Mouse (Mus musculus) c-Kit-negative CD71-positive TER-119-positive erythroid progenitor cells, embryonic 14.5 days (primary cell): ENCODE data around the gene Snx10.

Experiments used
- DNase-seq: peaks from one replicate; pipeline ENCODE4 v3.0.0-alpha.2; 2013; ENCODE audit warnings: low read depth, low spot score

Snx10 gene

DNA sequence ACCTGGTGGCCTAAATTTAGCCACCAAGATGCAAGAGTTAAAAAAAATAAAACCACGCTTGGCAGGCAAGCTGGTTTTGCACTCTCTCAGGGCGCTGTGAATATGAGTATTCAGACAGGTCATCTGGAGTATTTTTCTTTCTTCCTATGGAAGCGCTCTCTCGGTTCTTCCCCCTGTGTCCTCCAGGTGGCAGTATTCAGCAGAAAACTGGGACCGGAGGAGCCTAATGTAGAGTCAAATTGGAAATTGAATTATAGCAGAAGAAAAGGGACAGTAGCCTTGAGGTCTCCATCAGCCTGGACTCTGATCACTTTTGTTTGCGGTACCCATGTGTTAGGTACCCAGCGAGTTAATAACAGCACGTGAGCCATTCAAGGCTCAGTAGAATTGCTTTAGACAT, 62.3 kb downstream of the Snx10 start:
- no peak for DNase-seq

GRCm38 (mm10) chr6:51587266-51587665, 63.6 kb downstream of the Snx10 start:
- DNase-seq = no peak

DNA sequence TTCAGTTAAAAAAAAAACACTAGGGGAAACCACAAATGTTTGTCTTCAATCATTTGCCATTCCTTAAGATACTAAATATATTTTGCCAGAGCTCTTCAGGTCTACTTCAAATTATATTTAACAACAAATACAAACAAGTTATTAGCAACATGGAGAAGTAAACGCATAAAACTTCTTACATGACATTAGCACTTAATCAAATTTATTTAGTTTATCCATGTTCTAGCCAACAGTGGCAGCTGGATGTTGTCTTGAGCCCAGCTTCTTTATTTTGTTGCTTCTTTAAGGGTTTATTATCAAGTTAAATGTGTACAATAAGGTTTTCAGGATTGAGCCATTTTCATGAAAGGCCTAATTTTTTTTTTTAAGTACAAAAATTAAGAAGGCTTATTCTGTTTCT, 67.6 kb downstream of the Snx10 start:
- DNase-seq = no peak

- DNase-seq = no peak
Observed at GRCm38 (mm10) chr6:51591844-51592243, 68.1 kb downstream of the Snx10 start.

DNA sequence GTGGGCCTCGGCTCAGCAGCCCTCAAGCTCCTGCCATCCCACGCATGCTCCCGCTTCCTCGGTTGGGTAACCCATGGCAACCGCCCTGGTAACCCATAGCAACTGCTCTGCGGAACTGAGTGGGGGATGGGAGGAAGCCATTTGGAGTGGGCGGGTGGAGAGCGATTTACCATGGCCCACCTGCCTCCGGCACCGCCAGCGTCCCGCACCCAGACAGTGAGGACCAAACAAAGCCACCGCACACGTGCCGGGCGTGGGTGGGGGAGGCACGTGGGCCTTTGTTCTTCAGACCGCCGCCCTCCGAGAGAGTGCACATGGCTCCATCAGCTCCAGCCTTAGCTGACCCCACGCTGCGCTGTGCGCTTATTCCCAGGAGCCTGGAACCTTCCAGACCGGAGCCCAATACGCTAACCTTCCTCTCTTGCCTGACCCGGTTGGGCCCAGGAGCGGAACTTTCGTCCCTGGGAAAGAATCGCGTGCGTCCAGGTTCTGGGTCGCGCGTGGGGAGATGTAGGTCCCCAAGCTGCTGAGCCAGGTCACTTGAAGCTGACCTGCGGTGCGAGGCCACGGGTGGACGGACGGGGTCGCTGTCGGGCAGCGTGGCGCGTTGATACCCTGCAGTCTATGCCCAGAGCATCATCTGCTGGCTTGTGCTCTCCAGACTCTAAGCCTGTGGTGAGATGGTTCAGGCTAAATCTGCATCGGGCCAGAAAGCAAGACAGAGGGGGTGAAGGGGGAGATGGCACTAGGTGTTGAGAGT, 68.8 kb downstream of the Snx10 start:
- no peak for DNase-seq

GRCm38 (mm10) chr6:51593446-51594035, 69.8 kb downstream of the Snx10 start:
- no peak for DNase-seq

DNA sequence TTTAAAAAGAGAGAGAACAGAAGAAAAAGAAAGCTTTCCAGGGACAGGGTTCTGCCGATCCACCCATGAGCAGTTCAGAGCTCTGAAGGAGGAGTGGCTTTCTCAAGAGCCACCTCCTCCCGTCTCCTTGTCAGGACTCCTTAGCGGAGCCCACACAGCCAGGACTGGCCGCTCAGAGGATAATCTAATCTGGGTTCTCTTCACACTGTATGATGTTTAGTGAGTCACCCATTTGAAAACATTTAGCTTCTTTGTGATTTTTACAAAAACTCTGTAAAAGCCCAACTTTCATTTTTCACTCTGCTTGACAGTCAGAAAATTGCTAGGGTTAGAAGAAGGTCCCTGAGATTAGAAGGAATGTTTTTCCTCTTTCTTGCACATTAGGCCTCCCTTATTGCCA, 70.8 kb downstream of the Snx10 start:
- DNase-seq = no peak

DNA sequence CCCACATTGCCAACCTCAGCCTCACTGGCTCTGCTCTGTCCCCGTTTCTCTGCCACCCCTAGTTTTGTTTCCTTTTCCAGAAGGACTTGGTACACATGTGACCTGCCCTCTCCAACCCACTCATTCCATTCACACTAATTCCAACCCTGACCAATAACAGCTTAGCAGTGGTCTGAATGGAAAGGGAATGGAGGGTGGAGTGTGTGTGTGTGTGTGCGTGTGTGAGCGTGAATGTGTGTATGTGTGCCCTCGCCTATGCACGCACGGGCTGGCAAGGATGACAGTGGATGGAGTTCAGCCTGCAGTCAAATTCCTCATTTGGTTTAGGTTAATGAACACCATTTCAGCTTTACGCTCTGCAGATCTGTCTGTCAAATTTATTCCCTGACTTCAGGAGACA, 74.4 kb downstream of the Snx10 start:
- DNase-seq = no peak

DNA sequence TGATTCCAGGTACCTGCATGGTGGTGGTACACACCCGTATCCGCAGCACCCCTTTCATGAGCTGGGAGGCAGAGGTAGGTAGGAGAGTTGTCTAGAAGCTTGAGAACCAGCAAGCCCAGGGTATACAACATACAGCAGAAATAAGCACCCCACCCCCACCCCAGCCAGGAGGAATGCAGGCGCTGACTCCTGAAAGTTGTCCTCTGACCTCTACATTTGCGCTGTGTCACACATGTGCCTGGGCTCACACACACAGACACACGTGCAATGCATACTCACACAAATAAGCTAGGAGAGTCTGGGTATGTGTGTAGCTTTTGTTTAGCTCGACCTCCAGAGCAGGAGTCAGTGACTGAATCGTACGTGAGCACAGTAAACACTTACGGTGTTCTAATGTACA, 76.7 kb downstream of the Snx10 start:
- DNase-seq = no peak

- DNase-seq = no peak
Observed at GRCm38 (mm10) chr6:51602341-51602740, 78.6 kb downstream of the Snx10 start.

- no peak for DNase-seq
Observed at GRCm38 (mm10) chr6:51603691-51604090, 80.0 kb downstream of the Snx10 start.

GRCm38 (mm10) chr6:51606245-51606644, 82.5 kb downstream of the Snx10 start:
- no peak for DNase-seq

DNA sequence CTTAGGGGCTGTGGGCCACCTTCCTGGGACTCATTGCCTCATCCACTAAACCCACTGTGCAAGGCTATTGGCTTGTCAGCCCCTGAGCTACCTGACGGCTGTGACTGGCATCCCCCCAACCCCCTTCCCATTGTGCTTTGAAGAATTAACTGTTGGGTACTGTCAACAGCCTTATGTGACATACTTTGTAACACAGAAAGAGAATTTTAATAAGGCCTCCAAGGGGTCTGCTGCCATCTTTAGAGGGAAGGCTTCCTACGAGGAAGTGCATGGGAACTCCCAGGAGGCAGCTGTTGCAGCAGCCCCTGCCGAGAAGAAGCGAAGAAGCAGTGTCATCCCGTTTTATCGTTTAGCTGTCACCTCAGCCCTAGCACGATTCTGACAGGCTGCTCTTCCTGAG, 83.1 kb downstream of the Snx10 start:
- no peak for DNase-seq

DNA sequence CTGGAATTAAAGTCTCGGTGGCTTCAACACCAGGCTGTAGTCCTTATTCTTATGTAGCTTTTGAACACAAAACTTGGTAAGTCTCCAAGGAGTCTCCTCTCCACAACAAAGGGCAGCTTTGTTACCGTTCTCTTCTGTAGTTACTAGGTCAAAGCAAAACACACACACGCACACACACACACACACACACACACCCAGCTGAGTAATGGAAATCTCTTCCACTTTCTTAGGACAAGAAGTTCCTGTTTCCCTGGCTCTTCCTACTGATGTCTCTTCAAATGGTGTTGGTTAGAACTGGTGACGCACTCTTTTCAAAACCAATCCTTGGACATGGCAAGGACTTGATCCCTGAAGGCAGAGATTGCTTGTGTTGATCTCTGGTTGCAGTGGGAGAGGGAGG, 87.9 kb downstream of the Snx10 start:
- no peak for DNase-seq

DNA sequence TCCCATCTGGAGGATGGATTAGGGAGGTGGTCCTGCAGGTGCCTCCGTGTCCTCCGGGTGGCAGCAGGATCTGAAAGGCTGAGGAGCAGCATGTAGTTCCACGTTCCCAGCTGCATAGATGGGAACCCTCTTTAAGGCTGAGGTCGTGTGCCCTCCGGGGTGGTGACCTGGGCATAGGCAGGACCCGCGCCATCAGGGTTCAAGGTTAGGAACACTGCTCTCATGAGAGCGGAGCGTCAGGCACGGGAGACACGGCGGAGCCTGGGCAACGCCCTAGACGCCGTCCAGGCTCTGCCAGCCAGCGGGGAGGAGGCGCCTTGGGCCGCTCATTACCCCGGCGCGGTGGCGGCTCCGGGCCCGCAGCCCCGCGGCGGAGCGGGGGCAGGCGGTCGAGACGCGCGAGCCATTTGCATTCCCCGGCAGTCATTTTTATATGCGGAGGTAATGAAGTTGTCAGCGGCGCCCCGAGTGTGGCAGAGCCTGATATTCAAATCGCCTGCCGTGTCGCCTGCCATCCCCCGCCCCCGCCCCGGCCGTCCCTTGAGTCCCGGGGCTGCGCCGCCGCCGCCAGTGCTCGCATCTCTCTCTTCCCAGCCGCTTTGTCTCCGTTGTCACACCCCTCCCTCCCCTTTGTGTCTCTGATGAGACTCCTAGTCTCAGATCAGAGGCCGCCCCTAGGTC, 88.8 kb downstream of the Snx10 start:
- no peak for DNase-seq

GRCm38 (mm10) chr6:51613661-51614060, 90.0 kb downstream of the Snx10 start:
- no peak for DNase-seq

DNA sequence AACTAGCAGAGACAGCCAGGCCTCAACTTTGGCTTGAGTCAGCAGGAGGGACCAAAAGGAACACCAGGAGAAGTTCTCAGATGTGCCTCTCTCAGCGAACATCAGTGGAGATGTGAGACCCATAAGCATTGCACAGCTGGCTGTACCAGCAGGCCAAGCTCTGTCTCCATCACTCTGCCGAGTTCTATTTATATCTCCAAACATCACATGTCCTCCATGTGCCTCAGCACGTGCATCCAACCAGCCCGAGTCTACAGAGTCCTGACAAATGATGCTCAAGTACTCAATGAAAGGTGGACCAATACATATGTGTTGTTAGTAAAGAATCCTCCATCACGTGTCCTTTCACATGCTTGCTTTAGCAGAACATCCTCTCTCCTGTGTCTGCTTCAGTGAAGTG, 103.1 kb downstream of the Snx10 start:
- no peak for DNase-seq

- no peak for DNase-seq
Observed at GRCm38 (mm10) chr6:51629671-51630070, 106.0 kb downstream of the Snx10 start.

DNA sequence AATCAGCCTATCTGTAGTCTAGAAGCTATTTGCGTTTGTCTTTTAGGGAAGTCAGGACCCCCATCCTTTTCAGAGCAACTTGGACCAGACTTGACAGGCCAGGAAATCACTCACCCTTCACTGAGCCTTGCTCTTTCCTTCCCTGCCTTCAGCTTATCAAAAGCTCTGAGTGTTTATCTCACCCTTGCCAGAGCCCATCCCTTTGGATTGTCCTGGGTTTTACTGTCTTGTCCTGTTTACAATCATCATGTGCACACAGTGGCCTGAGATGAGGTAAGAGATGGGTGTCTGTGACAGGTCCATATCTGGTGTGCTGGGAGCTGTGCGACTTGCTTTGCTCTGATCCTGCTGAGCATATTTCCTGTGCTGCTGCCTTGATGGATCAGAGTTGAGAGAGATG, 106.5 kb downstream of the Snx10 start:
- no peak for DNase-seq

GRCm38 (mm10) chr6:51632928-51633662, 109.4 kb downstream of the Snx10 start:
- no peak for DNase-seq

- no peak for DNase-seq
Observed at GRCm38 (mm10) chr6:51633663-51634362, 110.1 kb downstream of the Snx10 start.
